Mouse (Mus musculus) heart, embryonic 12.5 days (tissue): ENCODE data around the gene Galnt16. TPM values are rescaled to one million over a fixed set of nuclear protein-coding genes. Genes with fewer than 3 reads are reported as not detected.

ENCODE experiments used
- ATAC-seq: fragments of 200-750 bp; cut with Nextera tagmentation; 2 replicates; pipeline ENCODE4 v1.8.0; 2017; ENCODE audit warnings: moderate TSS enrichment, moderate library complexity; ENCODE audit not compliant: insufficient number of reproducible peaks, low FRiP score
- H3K27ac ChIP-seq: fragments of 300-500 bp; sonication (generic); 2 replicates; pipeline ENCODE4 v1.5.1; 2016; ENCODE audit warnings: mild to moderate bottlenecking, moderate library complexity; ENCODE audit not compliant: poor library complexity, severe bottlenecking
- H3K27me3 ChIP-seq: fragments of 300-500 bp; sonication (generic); replicated peaks from 2 replicates; pipeline ENCODE4 v1.6.1; 2016; ENCODE audit warnings: mild to moderate bottlenecking, moderate library complexity
- H3K36me3 ChIP-seq: fragments of 300-500 bp; sonication (generic); 2 replicates; pipeline ENCODE4 v1.6.1; 2016; ENCODE audit warnings: mild to moderate bottlenecking, moderate library complexity
- H3K4me1 ChIP-seq: fragments of 300-500 bp; sonication (generic); replicated peaks from 2 replicates; pipeline ENCODE4 v1.6.1; 2016; ENCODE audit warnings: mild to moderate bottlenecking
- H3K4me2 ChIP-seq: fragments of 300-500 bp; sonication (generic); 2 replicates; pipeline ENCODE4 v1.6.1; 2016; ENCODE audit warnings: mild to moderate bottlenecking, moderate library complexity
- H3K4me3 ChIP-seq: fragments of 300-500 bp; sonication (generic); 2 replicates; pipeline ENCODE4 v1.5.1; 2016; ENCODE audit warnings: mild to moderate bottlenecking
- H3K9ac ChIP-seq: fragments of 300-500 bp; sonication (generic); 2 replicates; pipeline ENCODE4 v1.6.1; 2016; ENCODE audit warnings: mild to moderate bottlenecking, moderate library complexity
- H3K9me3 ChIP-seq: fragments of 300-500 bp; sonication (generic); replicated peaks from 2 replicates; pipeline ENCODE4 v1.6.1; 2016; ENCODE audit warnings: mild to moderate bottlenecking, moderate library complexity
- WGBS: fragments of 180-500 bp; shearing (Covaris S2); methylation state at CpG from one replicate; pipeline ENCODE4 v1.1.7; 2016; 5-methylcytosine and 5-hydroxymethylcytosine counted together
- polyA plus RNA-seq: library from polyadenylated mRNA; unstranded; fragments of >200 nt; fragmentation: Nextera tagmentation; extraction: Ambion mirVana; gene quantifications from 2 replicates; pipeline ENCODE4 v1.2.1, GENCODE M21; 2016

The Galnt16 gene
- polyA plus RNA-seq, 1 experiment from 2014 or later = 2.1 TPM

DNA sequence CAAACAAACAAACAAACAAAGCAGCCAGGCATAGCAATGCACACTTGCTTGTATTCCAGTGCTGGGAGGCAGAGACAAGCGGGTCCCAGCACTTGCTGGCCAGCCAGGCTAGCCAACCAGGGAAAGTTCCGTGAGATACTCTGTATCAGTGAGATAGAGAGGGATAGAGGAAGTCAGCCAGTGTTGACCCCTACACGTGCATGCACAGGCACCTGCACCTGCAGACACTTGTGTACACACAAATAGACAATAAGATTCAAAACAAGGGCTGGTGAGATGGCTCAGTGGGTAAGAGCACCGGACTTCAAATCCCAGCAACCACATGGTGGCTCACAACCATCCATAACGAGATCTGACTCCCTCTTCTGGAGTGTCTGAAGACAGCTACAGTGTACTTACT is 102.4 kb downstream of the Galnt16 start:
- WGBS = 66% methylated on average over 5 of the region's 5 CpGs
- 0 out of 2 replicates have a peak, but pooled peaks cover 2% of the 10 kb centered on the region for H3K9me3 ChIP-seq
- no peaks in the 10 kb centered on the region for H3K27me3 ChIP-seq
- no peaks in the 10 kb centered on the region for H3K36me3 ChIP-seq
- no peak overlapping the region for H3K4me2 ChIP-seq
- H3K27ac ChIP-seq = no peak overlapping the region
- H3K4me1 ChIP-seq = peaks cover 8% of the 10 kb centered on the region; the same call in 1 of the 2 replicates
- H3K4me3 ChIP-seq = no peak overlapping the region
- ATAC-seq = no peak
- no peak overlapping the region for H3K9ac ChIP-seq

DNA sequence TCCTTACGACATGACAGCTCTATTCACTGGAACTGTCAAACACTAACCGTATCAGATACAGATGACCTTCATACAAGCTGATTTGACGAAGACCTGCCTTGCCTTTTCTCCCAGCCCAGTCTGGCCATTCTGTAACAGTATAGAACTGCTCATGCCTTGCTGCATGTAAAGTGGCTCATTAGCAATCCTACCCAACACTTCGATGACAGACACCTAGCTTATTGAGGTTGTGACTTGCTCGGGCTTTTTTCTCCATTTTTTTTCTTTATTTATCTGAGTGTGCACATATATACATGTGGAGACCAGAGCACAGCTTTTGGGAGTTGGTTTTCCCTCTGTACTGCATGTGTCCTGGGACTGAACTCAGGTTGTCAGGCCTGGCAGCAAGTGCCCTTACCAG is 113.7 kb downstream of the Galnt16 start:
- peaks cover 58% of the 10 kb centered on the region for H3K36me3 ChIP-seq
- no peak overlapping the region for H3K9ac ChIP-seq
- no peaks in the 10 kb centered on the region for H3K9me3 ChIP-seq
- H3K4me1 ChIP-seq = peaks cover 8% of the 10 kb centered on the region; the same call in 1 of the 2 replicates
- H3K27me3 ChIP-seq = no peaks in the 10 kb centered on the region
- no peak overlapping the region for H3K4me3 ChIP-seq
- 73% methylated on average over 5 of the region's 5 CpGs for WGBS
- H3K4me2 ChIP-seq = no peak overlapping the region
- no peak for ATAC-seq
- H3K27ac ChIP-seq = no peak overlapping the region

DNA sequence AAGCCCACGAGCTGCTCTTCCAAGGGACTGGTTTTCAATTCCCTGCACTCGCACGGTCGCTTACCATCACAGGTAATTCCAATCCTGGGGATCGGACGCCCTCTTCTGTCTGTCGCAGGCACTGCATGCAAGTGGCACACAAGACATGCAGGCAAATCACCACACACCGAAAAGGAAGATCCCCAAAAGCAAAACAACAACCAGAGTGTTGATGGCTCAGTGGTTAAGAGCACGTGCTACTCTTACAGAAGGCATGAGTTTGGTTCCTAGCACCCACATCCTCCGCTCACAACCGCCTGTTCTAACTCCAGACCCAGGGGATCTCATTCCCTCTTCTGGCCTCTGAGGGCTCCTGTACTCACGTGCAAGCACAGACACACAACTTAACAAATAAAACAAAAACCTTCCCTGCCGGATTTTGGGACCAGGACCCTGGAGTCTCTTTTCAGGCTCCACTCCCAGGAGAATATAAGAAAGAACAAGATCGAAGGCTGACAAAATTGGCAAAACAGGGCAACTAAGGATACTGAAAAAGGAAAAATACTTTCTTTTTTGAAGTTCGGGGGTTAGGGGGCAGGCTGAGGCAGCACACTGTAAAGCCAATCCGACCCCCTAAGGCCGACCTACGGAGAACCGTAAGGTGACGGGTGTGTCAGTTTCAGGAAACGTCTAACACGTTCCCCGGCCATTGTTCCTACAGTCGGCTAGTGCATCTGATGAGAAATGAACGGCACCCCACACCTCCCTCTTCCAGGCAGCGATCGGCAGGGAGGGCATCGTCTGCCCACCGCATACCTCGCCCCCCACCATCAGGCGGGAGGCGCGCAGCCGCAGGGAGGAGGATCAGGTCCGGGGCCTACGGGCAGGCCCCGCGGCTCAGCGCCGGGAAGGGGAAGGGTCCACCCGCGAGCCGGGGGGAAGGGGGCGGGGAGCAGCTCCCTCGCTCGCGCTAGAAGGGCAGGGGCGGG is 124.9 kb downstream of the Galnt16 start:
- ATAC-seq = peak; percentile 75
- peak overlapping the region; percentile 91 for H3K27ac ChIP-seq
- H3K9me3 ChIP-seq = no peaks in the 10 kb centered on the region
- H3K36me3 ChIP-seq = peaks cover 38% of the 10 kb centered on the region
- peak overlapping the region; percentile 92 for H3K4me3 ChIP-seq
- H3K4me1 ChIP-seq = peaks cover 32% of the 10 kb centered on the region
- peak overlapping the region; percentile 92 for H3K9ac ChIP-seq
- peak overlapping the region; percentile 86 for H3K4me2 ChIP-seq
- 2% methylated on average over 48 of the region's 48 CpGs for WGBS
- no peaks in the 10 kb centered on the region for H3K27me3 ChIP-seq

DNA sequence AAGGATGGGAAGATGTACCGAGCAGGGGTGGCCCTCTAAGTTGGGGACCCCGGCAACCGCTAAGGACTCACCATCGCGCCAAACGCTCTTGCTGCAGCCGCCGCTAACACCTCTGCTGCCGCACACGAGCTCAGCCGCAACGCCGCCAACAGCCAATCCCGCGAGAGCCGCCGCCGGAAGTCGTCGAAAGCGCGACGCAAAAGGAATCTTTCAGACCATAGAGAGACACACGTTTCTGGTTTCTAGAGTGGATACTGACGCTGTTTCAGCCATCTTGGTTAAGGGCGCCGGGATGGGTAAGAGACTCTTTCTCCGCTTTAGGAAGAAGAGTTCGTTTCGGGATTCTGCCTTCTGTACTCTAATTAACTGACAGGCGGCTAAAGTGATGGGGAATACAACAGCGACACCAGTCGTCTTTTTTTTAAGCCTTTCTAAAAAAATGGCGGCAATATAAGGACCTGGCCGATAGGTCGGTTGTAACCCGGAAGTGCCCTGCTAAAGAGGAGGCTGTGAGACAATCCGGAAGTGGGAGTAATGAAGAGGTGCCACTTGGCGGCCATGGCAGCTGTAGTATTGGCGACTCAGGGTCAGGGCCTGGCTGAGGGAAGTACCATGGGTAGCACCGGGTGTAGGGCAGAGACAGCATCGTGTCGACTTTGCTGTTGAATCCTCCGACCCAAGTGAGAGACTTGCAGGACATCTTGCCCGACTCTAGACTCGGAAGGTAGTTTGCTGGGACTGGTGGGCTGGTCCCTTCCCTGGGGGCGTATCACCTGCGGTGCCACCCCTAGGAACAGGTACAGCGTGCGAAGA is 125.8 kb downstream of the Galnt16 start, which contains the start of the genes Slc39a9 and Erh:
TSS of gene Slc39a9 (plus strand) at position 191 of the 813 bp plus-strand sequence.
TSS of gene Erh (minus strand) at position 649 of the 813 bp plus-strand sequence.
- H3K27ac ChIP-seq = peak within 1 kb of the TSS; percentile 91
- peak within 1 kb of the TSS; percentile 92 for H3K4me3 ChIP-seq
- ATAC-seq = peak; percentile 96
- peak within 1 kb of the TSS; percentile 86 for H3K4me2 ChIP-seq
- H3K27me3 ChIP-seq = no peaks in the 10 kb centered on the region
- WGBS = under 1% methylated on average over 50 of the region's 50 CpGs
- H3K36me3 ChIP-seq = peaks cover 33% of the 10 kb centered on the region
- H3K9me3 ChIP-seq = no peaks in the 10 kb centered on the region
- peak within 1 kb of the TSS; percentile 92 for H3K9ac ChIP-seq
- peaks cover 32% of the 10 kb centered on the region for H3K4me1 ChIP-seq

DNA sequence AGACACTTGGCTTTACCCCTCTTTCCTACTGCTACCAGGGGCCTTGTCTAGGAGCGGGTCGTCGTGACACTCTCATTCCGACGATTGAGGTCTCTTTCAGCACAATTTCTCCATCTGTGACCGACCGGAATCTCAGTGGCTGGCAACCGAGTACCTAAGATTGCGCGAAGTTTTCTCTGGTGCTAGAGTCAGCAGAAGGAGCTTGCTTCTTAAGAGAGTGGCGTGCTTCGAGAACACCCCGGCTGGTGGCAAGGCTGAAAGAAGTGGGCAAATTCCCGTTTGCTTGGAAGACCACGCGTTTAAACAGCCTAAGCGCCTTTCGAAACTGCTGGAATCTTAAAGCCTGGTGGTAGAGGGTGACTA is 126.4 kb downstream of the Galnt16 start:
- peak overlapping the region; percentile 92 for H3K4me3 ChIP-seq
- H3K27ac ChIP-seq = peak overlapping the region; percentile 91; the same call in 1 of the 2 replicates
- peaks cover 34% of the 10 kb centered on the region for H3K36me3 ChIP-seq
- H3K9me3 ChIP-seq = no peaks in the 10 kb centered on the region
- peak overlapping the region; percentile 86 for H3K4me2 ChIP-seq
- no peaks in the 10 kb centered on the region for H3K27me3 ChIP-seq
- WGBS = 8% methylated on average over 18 of the region's 18 CpGs
- peak overlapping the region; percentile 92 for H3K9ac ChIP-seq
- ATAC-seq = no peak
- peaks cover 32% of the 10 kb centered on the region for H3K4me1 ChIP-seq

DNA sequence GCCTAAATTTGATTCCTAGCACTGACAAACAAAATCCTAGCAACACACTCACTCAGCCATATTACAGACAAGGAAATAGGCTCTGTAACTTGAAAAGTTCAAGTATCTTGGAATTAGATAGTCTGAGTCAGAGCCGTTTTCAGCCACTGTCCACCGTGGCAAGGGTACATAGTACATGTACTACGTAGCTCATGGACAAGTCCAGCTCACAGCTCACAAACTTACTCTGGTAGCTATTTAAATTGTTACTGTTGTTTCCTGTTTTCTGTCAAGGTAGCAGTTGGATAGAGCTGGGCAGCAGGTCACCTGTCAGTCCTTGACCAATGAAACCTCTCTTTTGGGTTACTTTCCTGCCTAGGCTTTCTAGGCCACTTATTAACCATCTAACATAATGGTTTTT is 128.3 kb downstream of the Galnt16 start:
- H3K27me3 ChIP-seq = no peaks in the 10 kb centered on the region
- WGBS = 88% methylated on average over 3 of the region's 3 CpGs
- no peaks in the 10 kb centered on the region for H3K9me3 ChIP-seq
- 0 out of 2 replicates have a peak overlapping the region, but pooled peaks have one; percentile 14 for H3K4me2 ChIP-seq
- no peak overlapping the region for H3K4me3 ChIP-seq
- H3K36me3 ChIP-seq = peaks cover 21% of the 10 kb centered on the region
- no peak for ATAC-seq
- H3K4me1 ChIP-seq = peaks cover 32% of the 10 kb centered on the region
- H3K9ac ChIP-seq = no peak overlapping the region
- H3K27ac ChIP-seq = no peak overlapping the region

DNA sequence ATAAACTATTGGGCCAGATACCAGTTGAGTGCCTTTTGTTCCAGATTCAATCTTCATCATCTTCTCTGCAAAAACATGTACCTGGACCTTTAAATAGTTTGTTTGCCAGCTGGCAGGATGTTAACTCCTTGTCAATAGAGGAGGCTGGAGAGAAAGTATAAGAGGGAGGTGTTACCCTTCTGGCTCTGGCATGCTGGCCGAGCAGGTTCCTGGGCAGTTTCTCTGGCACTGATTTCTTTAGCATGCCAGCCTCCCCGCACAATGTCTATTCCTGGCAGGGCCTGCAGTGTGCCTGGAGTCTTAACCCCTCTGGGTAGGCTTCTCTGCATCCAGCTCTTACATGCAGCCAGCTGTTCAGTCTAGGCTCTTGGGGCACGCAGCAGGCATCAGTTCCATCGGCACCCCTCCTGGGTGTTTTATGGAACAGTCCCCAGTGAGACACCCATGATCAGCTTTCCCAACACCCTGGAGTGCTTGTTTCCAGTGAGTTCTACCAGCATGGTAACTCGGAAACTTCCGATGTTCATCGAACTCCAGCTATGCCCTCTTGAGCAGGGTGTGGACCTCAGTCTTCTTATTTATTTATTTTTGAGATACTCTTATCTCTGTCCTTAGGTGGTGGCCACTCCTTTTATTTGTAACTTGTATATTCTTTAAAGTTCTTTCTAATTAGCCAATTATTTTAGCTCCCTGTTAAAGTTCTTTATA is 136.0 kb downstream of the Galnt16 start:
- H3K4me1 ChIP-seq = peaks cover 5% of the 10 kb centered on the region; the same call in 1 of the 2 replicates
- ATAC-seq = no peak
- peaks cover 6% of the 10 kb centered on the region for H3K36me3 ChIP-seq
- no peaks in the 10 kb centered on the region for H3K27me3 ChIP-seq
- H3K9me3 ChIP-seq = no peaks in the 10 kb centered on the region
- no peak overlapping the region for H3K4me2 ChIP-seq
- no peak overlapping the region for H3K4me3 ChIP-seq
- no peak overlapping the region for H3K9ac ChIP-seq
- no peak overlapping the region for H3K27ac ChIP-seq
- 83% methylated on average over 7 of the region's 7 CpGs for WGBS

DNA sequence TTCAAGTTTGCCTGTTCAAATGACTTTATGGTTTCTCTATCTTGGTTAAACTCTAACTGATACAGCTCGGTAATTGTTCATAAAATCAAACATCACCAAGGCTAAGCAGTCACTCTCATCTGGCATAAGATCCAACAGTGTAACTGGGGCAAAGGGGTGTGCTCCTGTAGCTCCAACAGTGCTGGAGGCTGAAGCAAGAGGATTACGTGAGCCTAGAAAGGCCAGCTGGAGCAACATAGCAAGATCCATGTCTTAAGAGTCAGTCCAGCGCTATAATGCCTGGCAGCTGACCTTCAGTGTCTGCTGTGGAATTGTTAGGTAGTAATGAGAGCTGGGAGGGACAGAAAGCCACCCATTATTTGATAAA is 136.6 kb downstream of the Galnt16 start:
- H3K4me3 ChIP-seq = no peak overlapping the region
- no peak overlapping the region for H3K9ac ChIP-seq
- no peak for ATAC-seq
- no peak overlapping the region for H3K4me2 ChIP-seq
- no peaks in the 10 kb centered on the region for H3K27me3 ChIP-seq
- WGBS = 86% methylated on average over 3 of the region's 3 CpGs
- H3K27ac ChIP-seq = no peak overlapping the region
- peaks cover 5% of the 10 kb centered on the region; the same call in 1 of the 2 replicates for H3K4me1 ChIP-seq
- no peaks in the 10 kb centered on the region for H3K9me3 ChIP-seq
- 0 out of 2 replicates have a peak, but pooled peaks cover 3% of the 10 kb centered on the region for H3K36me3 ChIP-seq

DNA sequence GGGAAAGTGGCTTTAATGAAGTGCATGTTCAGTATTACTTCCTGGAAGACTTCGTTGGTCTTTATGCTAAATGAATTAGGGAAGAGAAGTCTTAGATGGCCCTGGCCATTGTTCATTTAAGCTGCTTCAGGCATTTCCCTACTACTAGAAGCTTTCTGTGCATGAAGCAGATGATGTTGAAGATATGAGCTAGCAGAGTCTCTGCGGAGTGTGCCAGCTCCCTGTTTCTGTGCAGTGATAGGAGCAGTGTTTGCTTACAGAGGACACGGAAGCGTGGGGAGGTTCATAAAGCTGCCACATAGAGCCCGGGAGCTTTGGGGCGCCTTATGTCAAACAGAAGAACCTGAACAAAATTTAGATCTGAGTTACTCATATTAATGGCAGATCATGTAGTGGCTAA is 140.6 kb downstream of the Galnt16 start:
- no peaks in the 10 kb centered on the region for H3K27me3 ChIP-seq
- WGBS = 78% methylated on average over 6 of the region's 6 CpGs
- H3K27ac ChIP-seq = no peak overlapping the region
- no peak overlapping the region for H3K4me2 ChIP-seq
- H3K4me1 ChIP-seq = peaks cover 14% of the 10 kb centered on the region; the same call in 1 of the 2 replicates
- no peak overlapping the region for H3K4me3 ChIP-seq
- ATAC-seq = no peak
- peaks cover 5% of the 10 kb centered on the region for H3K36me3 ChIP-seq
- no peak overlapping the region for H3K9ac ChIP-seq
- no peaks in the 10 kb centered on the region for H3K9me3 ChIP-seq

DNA sequence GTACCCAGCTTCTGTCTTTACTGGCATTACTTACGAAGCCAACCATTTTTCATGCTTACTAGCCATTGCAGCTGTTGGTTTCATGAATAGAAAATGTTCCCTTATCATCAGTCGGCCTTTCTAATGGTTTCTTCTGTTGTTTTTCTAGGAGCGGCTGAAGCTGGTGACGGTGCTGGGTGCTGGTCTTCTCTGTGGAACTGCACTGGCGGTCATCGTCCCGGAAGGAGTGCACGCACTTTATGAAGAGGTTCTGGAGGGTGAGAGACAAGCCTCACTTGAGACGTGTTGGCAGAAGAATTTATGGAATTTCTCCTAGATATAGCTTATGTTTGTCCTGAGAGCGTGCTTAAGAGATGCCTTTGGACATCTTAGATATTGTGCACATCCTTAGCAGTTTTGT is 144.2 kb downstream of the Galnt16 start:
- ATAC-seq = no peak
- Histone ChIP-seq H3K27me3 (no peaks in the 10 kb centered on the region), H3K36me3 (peaks cover 16% of the 10 kb centered on the region), H3K4me1 (peaks cover 8% of the 10 kb centered on the region; the same call in 1 of the 2 replicates), H3K4me2 (no peak overlapping the region), H3K9me3 (no peaks in the 10 kb centered on the region), H3K9ac (no peak overlapping the region), H3K4me3 (no peak overlapping the region), H3K27ac (no peak overlapping the region)
- WGBS = 62% methylated on average over 10 of the region's 10 CpGs
